Mouse (Mus musculus) ES-CJ7 (cell line): ENCODE results near the gene Rreb1.

Experiments
- DNase-seq: peaks from one replicate; pipeline ENCODE4 v3.0.0; 2011; ENCODE audit warnings: low read depth, low spot score

The Rreb1 gene

DNA sequence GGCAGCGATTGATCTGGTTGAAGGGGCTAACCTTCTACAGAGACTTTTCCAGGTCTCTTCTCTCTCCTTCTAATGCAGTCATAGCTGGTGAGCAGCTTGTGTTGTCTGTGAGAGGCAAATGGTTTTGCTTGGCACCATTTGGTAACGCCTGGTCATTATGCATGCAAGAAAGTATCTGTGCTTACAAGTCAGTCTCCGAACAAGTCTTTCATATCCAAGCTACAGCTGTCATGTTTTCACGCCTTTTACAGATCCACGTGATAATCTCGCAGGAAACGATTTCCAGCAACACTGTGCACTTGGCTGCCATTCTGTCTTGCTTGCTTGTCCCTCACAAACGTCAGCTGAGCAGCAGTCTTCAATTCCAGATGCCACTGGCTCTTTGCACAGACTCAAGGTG is 191.8 kb downstream of the Rreb1 start:
- no peak for DNase-seq

DNA sequence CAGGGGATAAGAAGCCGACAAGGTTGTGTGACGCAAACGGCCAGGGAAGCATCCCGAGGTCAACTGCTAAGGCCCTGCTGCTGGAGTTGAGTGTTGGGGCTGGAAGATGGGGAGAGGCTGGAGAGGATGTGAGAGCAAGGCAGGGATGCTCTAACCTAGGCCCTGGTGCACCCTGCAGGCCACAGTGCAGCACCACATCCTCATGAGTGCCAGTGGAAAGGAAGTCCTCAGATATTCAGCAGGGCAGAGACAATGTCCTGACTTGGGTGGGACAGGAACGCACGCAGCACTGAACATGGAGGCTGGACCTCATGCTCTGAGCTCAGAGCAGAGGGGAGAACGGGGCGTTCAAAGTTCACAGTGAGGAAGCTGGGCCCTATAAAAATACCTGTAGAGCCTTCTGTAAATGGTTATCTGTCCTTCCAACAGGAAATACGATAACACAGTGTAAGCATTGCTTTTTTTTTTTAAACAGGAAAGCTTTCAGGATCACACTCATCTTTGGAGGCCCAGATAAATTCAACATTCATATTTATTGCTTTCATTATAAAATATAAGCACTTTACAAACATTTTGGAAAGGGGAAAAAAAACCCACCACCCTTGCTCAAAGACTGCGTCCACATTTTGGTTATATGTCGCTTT is 192.8 kb downstream of the Rreb1 start:
- DNase-seq = peak; percentile 52

- no peak for DNase-seq
Measured at GRCm38 (mm10) chr13:37974036-37974435, 195.8 kb downstream of the Rreb1 start.

DNA sequence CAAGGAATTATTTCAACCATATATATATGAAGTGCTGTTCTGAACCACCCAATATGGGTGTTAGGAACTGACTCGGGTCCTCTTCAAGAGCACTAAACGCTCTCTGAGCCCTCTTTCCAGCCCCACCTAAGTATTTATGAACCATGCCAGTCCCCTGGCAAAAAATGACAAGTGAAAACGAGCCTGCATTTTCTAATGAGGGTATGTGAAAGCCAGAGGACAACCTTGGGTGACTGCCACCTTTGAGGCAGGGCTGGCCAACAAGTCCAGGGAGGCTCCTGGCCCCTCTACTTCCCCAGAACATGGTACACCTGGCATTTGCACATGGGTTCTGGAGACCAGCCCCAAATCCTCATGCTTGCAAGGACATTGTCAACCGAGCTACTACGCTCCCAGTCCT is 196.5 kb downstream of the Rreb1 start:
- DNase-seq = no peak

- DNase-seq = no peak
Measured at GRCm38 (mm10) chr13:37979506-37979905, 201.3 kb downstream of the Rreb1 start.

DNA sequence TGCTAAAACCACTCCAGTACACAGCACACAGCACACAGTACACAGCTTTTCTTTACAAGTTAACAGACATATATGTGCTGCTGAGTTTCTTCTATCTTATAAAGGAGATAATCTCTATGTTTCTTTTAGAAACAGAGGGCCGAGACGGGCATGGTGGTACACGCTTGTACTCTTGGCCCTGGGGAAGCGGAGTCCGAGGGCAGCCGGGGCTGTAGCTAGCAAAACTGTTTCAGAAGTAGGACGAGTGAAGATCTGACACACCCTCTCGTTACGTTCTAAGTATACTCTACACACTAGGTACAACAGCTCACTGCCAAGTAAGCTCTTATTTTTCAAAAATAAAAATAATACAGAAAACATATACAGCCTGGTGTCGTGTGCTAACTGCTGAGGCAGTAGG is 202.1 kb downstream of the Rreb1 start:
- no peak for DNase-seq

GRCm38 (mm10) chr13:37981063-37981462 is 202.9 kb downstream of the Rreb1 start:
- DNase-seq = no peak

- no peak for DNase-seq
Measured at GRCm38 (mm10) chr13:37986166-37986565, 208.0 kb downstream of the Rreb1 start.

DNA sequence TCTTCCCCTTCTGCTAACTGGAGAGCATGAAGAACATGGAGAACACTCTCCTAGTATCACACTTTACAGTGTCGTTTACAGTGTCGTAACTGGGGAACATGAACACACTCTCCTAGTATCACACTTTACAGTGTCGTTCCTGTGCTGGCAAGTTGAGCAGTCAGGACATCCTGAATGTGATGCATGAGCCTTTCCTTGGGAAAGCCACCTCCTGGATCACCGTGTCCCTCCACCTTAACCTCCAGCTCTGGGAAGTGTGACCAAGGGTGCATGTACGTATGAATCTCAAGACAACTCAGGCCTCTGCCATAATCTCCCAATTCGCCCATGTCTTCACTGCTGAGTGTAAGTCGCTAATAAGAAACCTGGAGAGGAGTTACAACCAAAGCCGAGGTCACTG is 211.5 kb downstream of the Rreb1 start:
- DNase-seq = no peak

- DNase-seq = no peak
Measured at GRCm38 (mm10) chr13:37992638-37993371, 214.6 kb downstream of the Rreb1 start.

DNA sequence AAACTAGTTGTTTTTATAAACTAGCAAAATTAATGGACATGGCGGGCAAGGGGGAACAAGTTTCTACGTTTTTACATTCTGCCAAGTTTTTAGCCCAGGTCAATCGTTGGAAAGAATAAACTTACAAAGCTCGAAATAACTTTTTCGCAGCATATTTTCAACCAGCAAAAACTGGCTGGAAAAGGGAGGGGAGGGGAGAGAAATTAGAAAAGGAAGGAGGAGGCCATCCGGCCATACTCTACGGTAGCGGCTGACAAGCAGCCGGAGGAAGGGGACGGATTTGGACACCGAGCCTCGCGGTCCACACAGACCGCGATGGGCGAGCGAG is 215.1 kb downstream of the Rreb1 start:
- DNase-seq = no peak

- DNase-seq = peak; percentile 87
Measured at GRCm38 (mm10) chr13:37993704-37994404, 215.7 kb downstream of the Rreb1 start, which contains the start of gene Ssr1. TSS of gene Ssr1 (minus strand) at chr13:37994217.

DNA sequence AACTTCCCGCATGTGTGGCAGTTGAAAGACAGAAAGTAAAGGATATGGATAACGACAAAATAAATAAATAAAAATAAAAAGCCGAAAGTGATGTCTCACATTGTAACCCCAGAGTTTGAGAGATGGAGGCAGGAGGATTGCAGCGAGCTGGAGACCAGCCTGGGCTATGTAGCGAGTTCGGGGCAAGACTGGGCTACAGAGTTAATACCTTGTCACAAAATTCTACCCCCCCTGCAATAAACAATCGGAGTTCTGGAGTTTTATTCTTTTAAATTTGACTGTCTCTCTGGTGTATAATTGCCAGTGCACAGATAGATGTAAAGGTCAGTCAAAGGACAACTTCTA is 216.2 kb downstream of the Rreb1 start:
- no peak for DNase-seq

DNA sequence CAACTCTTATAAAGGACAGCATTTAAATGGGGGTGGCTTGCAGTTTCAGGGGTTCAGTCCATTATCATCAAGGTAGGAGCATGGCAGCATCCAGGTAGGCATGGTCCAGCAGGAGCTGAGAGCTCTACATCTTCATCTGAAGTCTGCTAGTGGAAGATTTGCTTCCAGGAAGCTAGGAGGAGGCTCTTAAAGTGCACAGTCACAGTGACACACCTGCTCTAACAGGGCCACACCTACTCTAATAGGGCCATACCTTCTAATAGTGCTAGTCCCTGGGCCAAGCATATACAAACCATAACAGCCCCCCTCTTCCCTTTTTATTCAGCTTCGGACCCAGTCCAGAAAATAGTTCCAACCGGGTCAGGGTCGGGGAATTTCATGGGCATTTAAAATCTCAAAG is 221.5 kb downstream of the Rreb1 start:
- no peak for DNase-seq
